Mouse (Mus musculus) embryonic facial prominence, embryonic 10.5 days (tissue): ENCODE data around the gene Tufm. TPM values are rescaled to one million over a fixed set of nuclear protein-coding genes. Genes with fewer than 3 reads are reported as not detected.

ENCODE experiments used
- polyA plus RNA-seq: library from polyadenylated mRNA; unstranded; fragments of >200 nt; fragmentation: Nextera tagmentation; extraction: Ambion mirVana; gene quantifications from 2 replicates; pipeline ENCODE4 v1.2.1, GENCODE M21; 2016

The Tufm gene
- polyA plus RNA-seq, 1 experiment from 2014 or later, result 169 TPM

Other genes with a start within 250 kb of the Tufm start
- 91.0 and 102 TPM in 2 replicates for gene Sbk1, start 214.7 kb upstream of the Tufm start, polyA plus RNA-seq
- gene Lat, start 117.8 kb upstream of the Tufm start, polyA plus RNA-seq, result 2.9 and 3.3 TPM in 2 replicates
- 63.6 and 66.9 TPM in 2 replicates for gene Spns1, start 109.9 kb upstream of the Tufm start, polyA plus RNA-seq
- gene Nfatc2ip, start 90.6 kb upstream of the Tufm start, polyA plus RNA-seq, result 2.5 and 2.9 TPM in 2 replicates
- gene Cd19, start 72.5 kb upstream of the Tufm start, polyA plus RNA-seq, result not detected in 2 replicates
- 33.7 and 34.6 TPM in 2 replicates for gene Rabep2, start 58.6 kb upstream of the Tufm start, polyA plus RNA-seq
- gene Atp2a1, start 24.3 kb upstream of the Tufm start, polyA plus RNA-seq, result 1.8 and 2.5 TPM in 2 replicates
- gene Sh2b1, start 11.9 kb upstream of the Tufm start, polyA plus RNA-seq, result 53.3 and 54.0 TPM in 2 replicates
- 50.4 and 54.1 TPM in 2 replicates for gene Atxn2l, start 16.1 kb downstream of the Tufm start, polyA plus RNA-seq
- 223 and 224 TPM in 2 replicates for gene Eif3c, start 79.0 kb downstream of the Tufm start, polyA plus RNA-seq
- 0.29 and 0.41 TPM in 2 replicates for gene Apobr, start 97.6 kb downstream of the Tufm start, polyA plus RNA-seq
- 22.9 and 27.1 TPM in 2 replicates for gene Cln3, start 98.5 kb downstream of the Tufm start, polyA plus RNA-seq
- not detected in 2 replicates for gene Il27, start 107.6 kb downstream of the Tufm start, polyA plus RNA-seq
- gene Nupr1, start 143.5 kb downstream of the Tufm start, polyA plus RNA-seq, result 0.92 and 1.2 TPM in 2 replicates
- gene Sgf29, start 161.9 kb downstream of the Tufm start, polyA plus RNA-seq, result 64.6 and 65.6 TPM in 2 replicates
- gene Sult1a1, start 189.1 kb downstream of the Tufm start, polyA plus RNA-seq, result 0.32 and 0.40 TPM in 2 replicates
- gene Bola2, start 208.0 kb downstream of the Tufm start, polyA plus RNA-seq, result 186 and 206 TPM in 2 replicates
- gene Slx1b, start 208.4 kb downstream of the Tufm start, polyA plus RNA-seq, result 14.4 and 15.1 TPM in 2 replicates
- 35.7 and 38.5 TPM in 2 replicates for gene Coro1a, start 220.4 kb downstream of the Tufm start, polyA plus RNA-seq